Mouse (Mus musculus) cerebellum, adult 9-11 months (tissue): ENCODE data around the gene Wwox.

Experiments used
- DNase-seq: peaks from one replicate; pipeline ENCODE4 v3.0.0; 2022

The Wwox gene

DNA sequence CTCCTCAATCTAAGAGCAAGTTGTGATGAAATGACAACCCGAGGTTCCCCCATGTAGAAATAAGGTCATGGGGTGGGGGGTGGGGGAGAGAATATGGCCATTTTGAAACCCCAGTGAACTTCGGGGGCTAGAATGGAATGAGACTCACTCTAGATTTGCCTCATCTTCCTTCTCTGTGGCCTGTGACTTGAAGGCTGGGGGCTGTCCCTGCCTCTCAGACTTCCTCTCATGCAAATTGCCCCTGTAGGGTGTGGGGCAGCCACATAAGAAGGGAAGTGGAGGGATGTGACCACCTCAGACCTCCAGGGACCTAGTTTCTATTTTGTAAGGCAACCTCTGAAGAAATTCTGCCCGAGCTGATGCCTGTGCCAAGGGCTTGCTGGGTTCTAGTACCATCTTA lies 958.5 kb downstream of the Wwox start:
- no peak for DNase-seq

DNA sequence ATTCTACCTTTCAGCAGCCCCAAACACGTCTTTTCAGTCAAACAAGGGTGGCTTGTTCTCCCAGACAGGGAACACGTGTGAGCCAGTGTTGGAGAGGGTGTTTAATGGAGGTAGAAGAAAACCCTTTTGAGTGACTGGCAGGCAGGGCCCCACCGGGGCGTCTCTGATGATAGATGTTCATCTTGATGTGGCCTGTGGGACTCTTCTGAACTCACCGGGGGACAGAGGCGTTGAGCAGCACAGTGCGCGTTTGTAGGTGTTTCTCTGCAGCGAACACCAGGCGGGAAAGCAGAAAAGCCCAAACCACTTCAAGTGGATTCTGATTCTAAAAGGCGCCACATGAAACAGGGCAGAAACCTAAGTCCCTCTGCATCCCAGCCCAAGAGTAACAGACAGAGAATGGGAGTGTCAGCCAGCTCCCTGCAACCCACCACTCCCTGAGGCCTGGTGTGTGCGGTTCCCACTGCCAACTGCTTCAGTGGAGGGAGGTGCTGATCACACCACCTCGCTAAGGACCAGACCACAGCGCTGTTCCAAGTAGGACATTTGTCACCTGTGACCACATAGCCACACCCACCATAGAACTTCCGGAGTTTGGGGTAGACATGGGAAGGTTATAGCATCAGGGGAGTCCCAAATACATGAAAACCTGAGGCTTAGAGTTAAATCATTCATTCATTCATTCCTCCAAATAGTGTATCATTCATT lies 960.7 kb downstream of the Wwox start:
- no peak for DNase-seq
